Mouse (Mus musculus) liver, embryonic 14.5 days (tissue): ENCODE results near the gene Fbxl5. TPM values are rescaled to one million over a fixed set of nuclear protein-coding genes. Genes with fewer than 3 reads are reported as not detected.

Experiments used
- ATAC-seq: fragments of 200-750 bp; cut with Nextera tagmentation; 2 replicates; pipeline ENCODE4 v1.8.0; 2017; ENCODE audit warnings: moderate number of reproducible peaks, mild to moderate bottlenecking, moderate library complexity; ENCODE audit not compliant: insufficient read depth
- DNase-seq, 3 experiments: peaks; one replicate each; pipeline ENCODE4 v3.0.0-alpha.2; 2012 to 2013; ENCODE audit warnings: low read depth in 3 of 3, low spot score in 3 of 3
- H3K27ac ChIP-seq: fragments of 300-500 bp; sonication (generic); 2 replicates; pipeline ENCODE4 v1.5.1; 2014; ENCODE audit warnings: moderate library complexity, mild to moderate bottlenecking, control low read depth, inconsistent platforms
- H3K27me3 ChIP-seq: fragments of 300-500 bp; sonication (generic); 2 replicates; pipeline ENCODE4 v1.6.1; 2014; ENCODE audit warnings: mild to moderate bottlenecking, low read length, moderate library complexity; ENCODE audit not compliant: control insufficient read depth, insufficient read depth
- H3K36me3 ChIP-seq: fragments of 300-500 bp; sonication (generic); replicated peaks from 2 replicates; pipeline ENCODE4 v1.6.1; 2014; ENCODE audit warnings: low read depth; ENCODE audit not compliant: control insufficient read depth, insufficient read depth
- H3K4me1 ChIP-seq, 2 experiments: fragments of 200-500 bp in 1 of 2; fragments of 300-500 bp in 1 of 2; sonication (generic) in 1 of 2; replicated peaks; 2 replicates each; pipeline ENCODE4 v1.6.1; 2012 to 2014; ENCODE audit warnings: antibody characterized with exemption in 1 of 2, inconsistent platforms in 1 of 2, low read length in 1 of 2; ENCODE audit not compliant: control insufficient read depth in 2 of 2, insufficient read depth in 2 of 2
- H3K4me2 ChIP-seq: fragments of 300-500 bp; sonication (generic); 2 replicates; pipeline ENCODE4 v1.6.1; 2014; ENCODE audit warnings: low read depth, mild to moderate bottlenecking, control low read depth, moderate library complexity
- H3K4me3 ChIP-seq, 2 experiments: fragments of 200-500 bp in 1 of 2; fragments of 300-500 bp in 1 of 2; sonication (generic) in 1 of 2; 2 replicates each; pipeline ENCODE4 v1.5.1; 2012 to 2014; ENCODE audit warnings: low read depth in 2 of 2, low read length in 2 of 2, mild to moderate bottlenecking in 2 of 2, control low read depth in 1 of 2, inconsistent platforms in 1 of 2, moderate library complexity in 1 of 2; ENCODE audit not compliant: insufficient read depth in 1 of 2
- H3K9ac ChIP-seq: fragments of 300-500 bp; sonication (generic); replicated peaks from 2 replicates; pipeline ENCODE4 v1.6.1; 2014; ENCODE audit warnings: mild to moderate bottlenecking, control low read depth, moderate library complexity
- H3K9me3 ChIP-seq: fragments of 300-500 bp; sonication (generic); 2 replicates; pipeline ENCODE4 v1.6.1; 2016; ENCODE audit warnings: low read length, mixed read lengths; ENCODE audit not compliant: control insufficient read depth
- CTCF ChIP-seq: IDR thresholded peaks from 2 replicates; pipeline ENCODE4 v1.5.1; 2016; ENCODE audit warnings: antibody characterized with exemption, low read depth, control low read depth
- EP300 ChIP-seq: IDR thresholded peaks from 2 replicates; pipeline ENCODE4 v1.6.1; 2016; ENCODE audit warnings: antibody characterized with exemption, low read depth
- WGBS: fragments of 180-500 bp; shearing (Covaris S2); extraction: QIAGEN DNeasy Blood & Tissue Kit; methylation state at CpG from one replicate; pipeline ENCODE4 v1.1.7; 2014; ENCODE audit not compliant: insufficient replicate concordance; 5-methylcytosine and 5-hydroxymethylcytosine counted together
- polyA plus RNA-seq, 2 experiments: library from polyadenylated mRNA; depleted of rRNA in 1 of 2; stranded (reverse) in 1 of 2; unstranded in 1 of 2; fragments of >200 nt; fragmentation: Nextera tagmentation in 1 of 2; extraction: Ambion mirVana in 1 of 2; gene quantifications; 2 replicates each; pipeline versions ENCODE4 v1.2.1 to v1.2.3; 2012 to 2014

Gene Fbxl5
- polyA plus RNA-seq, 2 experiments: 10.3 to 21.5 TPM

GRCm38 (mm10) chr5:43781423-43781976 lies 39.9 kb downstream of the Fbxl5 start:
- Histone ChIP-seq H3K4me2 (peak overlapping the region; percentile 87), H3K9me3 (no peaks in the 10 kb centered on the region), H3K27me3 (no peaks in the 10 kb centered on the region), H3K36me3 (no peaks in the 10 kb centered on the region), H3K4me3 (peak overlapping the region; percentile 92 to 95), H3K9ac (peak overlapping the region; percentile 92), H3K27ac (peak overlapping the region; percentile 53), H3K4me1 (peaks cover 12% of the 10 kb centered on the region in 2 experiments)
- TF ChIP-seq CTCF (no peak), EP300 (no peak)
- ATAC-seq (peak; percentile 64), DNase-seq (no peak)
- under 1% methylated on average over 52 of the region's 61 CpGs for WGBS

GRCm38 (mm10) chr5:43778583-43778982 lies 42.9 kb downstream of the Fbxl5 start:
- Histone ChIP-seq H3K9ac (no peak overlapping the region), H3K9me3 (no peaks in the 10 kb centered on the region), H3K27ac (no peak overlapping the region), H3K4me1 (peaks cover 12% of the 10 kb centered on the region in 2 experiments), H3K4me3 (no peak overlapping the region), H3K27me3 (no peaks in the 10 kb centered on the region), H3K4me2 (peak overlapping the region; percentile 15; the same call in 1 of the 2 replicates), H3K36me3 (no peaks in the 10 kb centered on the region)
- TF ChIP-seq EP300 (no peak), CTCF (no peak)
- ATAC-seq: no peak
- DNase-seq: no peak
- 24% methylated on average over 3 of the region's 3 CpGs for WGBS

GRCm38 (mm10) chr5:43776993-43777392 lies 44.4 kb downstream of the Fbxl5 start:
- Histone ChIP-seq H3K9me3 (no peaks in the 10 kb centered on the region), H3K4me2 (no peak overlapping the region), H3K27me3 (no peaks in the 10 kb centered on the region), H3K4me3 (no peak overlapping the region), H3K27ac (no peak overlapping the region), H3K36me3 (no peaks in the 10 kb centered on the region), H3K4me1 (peaks cover 9 to 12% of the 10 kb centered on the region in 2 experiments), H3K9ac (no peak overlapping the region)
- ATAC-seq (no peak), DNase-seq (no peak)
- WGBS: 28% methylated on average over 1 of the region's 1 CpGs
- TF ChIP-seq EP300: no peak
- no peak for TF ChIP-seq CTCF

- Histone ChIP-seq H3K36me3 (no peaks in the 10 kb centered on the region), H3K27ac (no peak overlapping the region), H3K4me2 (no peak overlapping the region), H3K27me3 (no peaks in the 10 kb centered on the region), H3K4me1 (peaks cover 9 to 12% of the 10 kb centered on the region in 2 experiments), H3K9me3 (no peaks in the 10 kb centered on the region), H3K9ac (no peak overlapping the region), H3K4me3 (no peak overlapping the region)
- TF ChIP-seq EP300 (no peak), CTCF (no peak)
- ATAC-seq (no peak), DNase-seq (no peak)
These were observed 45.0 kb downstream of the Fbxl5 start for GRCm38 (mm10) chr5:43776407-43776806.

GRCm38 (mm10) chr5:43771555-43771954 lies 49.9 kb downstream of the Fbxl5 start:
- 64% methylated on average over 3 of the region's 3 CpGs for WGBS
- Histone ChIP-seq H3K4me2 (no peak overlapping the region), H3K27ac (no peak overlapping the region), H3K4me3 (no peak overlapping the region), H3K9ac (no peak overlapping the region), H3K9me3 (no peaks in the 10 kb centered on the region), H3K4me1 (no peaks in the 10 kb centered on the region; a peak in 2 of 4 replicates), H3K27me3 (no peaks in the 10 kb centered on the region), H3K36me3 (peaks cover 5% of the 10 kb centered on the region)
- TF ChIP-seq CTCF (no peak), EP300 (no peak)
- ATAC-seq (no peak), DNase-seq (no peak)
